Mouse (Mus musculus): Measurements from ENCODE around the gene Dcpp2. TPM values are rescaled to one million over a fixed set of nuclear protein-coding genes. Genes with fewer than 3 reads are reported as not detected.

Gene Dcpp2
- polyA plus RNA-seq, 2 experiments, result not detected

DNA sequence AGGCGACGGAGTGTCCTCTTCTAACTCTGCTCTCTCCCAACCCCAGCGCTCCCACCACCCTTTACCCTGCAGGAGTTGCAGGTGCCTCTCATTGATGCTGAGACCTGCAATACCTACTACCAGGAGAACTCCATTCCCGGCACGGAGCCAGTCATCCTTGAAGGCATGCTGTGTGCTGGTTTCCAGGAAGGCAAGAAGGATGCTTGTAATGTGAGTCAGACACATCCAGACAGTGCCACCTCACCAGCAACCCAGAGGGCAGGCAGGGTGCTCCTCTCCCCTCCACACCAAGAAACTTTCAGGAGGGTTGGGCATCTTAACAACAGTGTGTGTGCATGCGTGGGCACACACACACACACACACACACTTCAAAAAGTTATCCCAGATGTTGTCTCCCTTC lies 23.5 kb upstream of the Dcpp2 start:
- Histone ChIP-seq H3K36me3 (ENCODE audit: control insufficient read depth, insufficient read depth, low read length) (no peaks in the 10 kb centered on the region), H3K4me1 (ENCODE audit: control insufficient read depth, insufficient read depth, low read length) (no peaks in the 10 kb centered on the region), H3K27ac (replicated peaks; ENCODE audit: low read depth, low read length) (no peak overlapping the region), H3K27me3 (ENCODE audit: control insufficient read depth, insufficient read depth, low read length) (no peaks in the 10 kb centered on the region), H3K9me3 (ENCODE audit: control insufficient read depth, low read length) (no peaks in the 10 kb centered on the region), H3K4me2 (replicated peaks; ENCODE audit: low read depth, low read length, severe bottlenecking) (no peak overlapping the region), H3K9ac (ENCODE audit: low read depth, low read length, severe bottlenecking) (no peak overlapping the region), H3K4me3 (replicated peaks; ENCODE audit: low read length) (no peak overlapping the region)
- WGBS, result 85% methylated on average over 6 of the region's 6 CpGs
- no peak for ATAC-seq (ENCODE audit: low FRiP score, low read depth)
- no peak for DNase-seq (ENCODE audit: low spot score)
- TF ChIP-seq POLR2A (IDR thresholded peaks at IDR 0.05; ENCODE audit: borderline replicate concordance, extremely low read depth, insufficient read depth, insufficient read length), result no peak

DNA sequence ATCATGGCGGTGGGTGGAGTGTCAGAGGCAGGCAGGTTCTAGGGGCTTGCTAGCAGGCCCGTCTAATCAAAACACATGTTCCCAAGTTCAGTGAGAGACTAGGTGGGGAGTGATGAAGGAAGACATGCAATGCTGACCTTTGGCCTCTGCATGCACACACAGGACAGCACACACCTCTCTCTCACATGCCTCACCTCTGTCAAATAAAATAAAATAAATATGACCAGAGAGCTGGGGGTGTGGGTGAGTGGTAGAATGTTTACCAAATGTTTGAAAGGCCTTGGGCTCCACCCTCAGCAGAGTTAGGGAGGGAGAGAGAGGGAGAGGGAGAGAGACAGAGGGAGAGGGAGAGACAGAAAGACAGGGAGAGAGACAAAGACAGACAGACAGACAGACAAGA lies 22.8 kb upstream of the Dcpp2 start:
- 57% methylated on average over 2 of the region's 2 CpGs for WGBS
- TF ChIP-seq POLR2A (IDR thresholded peaks at IDR 0.05; ENCODE audit: borderline replicate concordance, extremely low read depth, insufficient read depth, insufficient read length), result no peak
- no peaks in the 10 kb centered on the region for H3K4me1 ChIP-seq (ENCODE audit: control insufficient read depth, insufficient read depth, low read length)

DNA sequence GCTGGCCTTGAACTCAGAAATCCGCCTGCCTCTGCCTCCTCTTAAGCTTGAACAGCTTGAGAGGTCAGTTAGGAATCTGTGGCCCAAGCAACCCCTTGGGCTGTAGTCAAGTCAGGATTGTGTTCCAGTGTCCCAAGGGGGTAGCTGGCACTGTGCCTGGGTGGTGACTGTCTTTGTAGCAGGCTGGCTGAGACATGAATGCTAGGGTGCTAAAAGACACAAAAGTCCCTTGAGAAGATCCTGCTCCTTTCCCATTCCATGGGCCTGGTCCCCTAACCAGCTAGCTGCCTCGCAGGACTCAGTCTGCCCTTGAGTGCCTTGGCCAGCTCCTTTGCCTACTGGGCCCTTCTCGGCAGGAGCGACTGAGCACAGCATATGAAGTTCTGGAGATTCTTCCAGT lies 17.8 kb upstream of the Dcpp2 start:
- Histone ChIP-seq H3K27me3 (ENCODE audit: control insufficient read depth, insufficient read depth, low read length) (no peaks in the 10 kb centered on the region), H3K27ac (replicated peaks; ENCODE audit: low read depth, low read length) (no peak overlapping the region), H3K4me3 (replicated peaks; ENCODE audit: low read length) (no peak overlapping the region), H3K4me2 (replicated peaks; ENCODE audit: low read depth, low read length, severe bottlenecking) (no peak overlapping the region), H3K4me1 (ENCODE audit: control insufficient read depth, insufficient read depth, low read length) (no peaks in the 10 kb centered on the region), H3K36me3 (ENCODE audit: control insufficient read depth, insufficient read depth, low read length) (no peaks in the 10 kb centered on the region), H3K9me3 (ENCODE audit: control insufficient read depth, low read length) (no peaks in the 10 kb centered on the region), H3K9ac (ENCODE audit: low read depth, low read length, severe bottlenecking) (no peak overlapping the region)
- TF ChIP-seq POLR2A (IDR thresholded peaks at IDR 0.05; ENCODE audit: borderline replicate concordance, extremely low read depth, insufficient read depth, insufficient read length), result no peak
- no peak for DNase-seq (ENCODE audit: low spot score)
- ATAC-seq (ENCODE audit: low FRiP score, low read depth), result no peak
- WGBS, result 89% methylated on average over 4 of the region's 4 CpGs

More for the DNA sequence above, 22.8 kb upstream of the Dcpp2 start:
- Histone ChIP-seq H3K27me3 (ENCODE audit: control insufficient read depth, insufficient read depth, low read length) (no peaks in the 10 kb centered on the region), H3K27ac (replicated peaks; ENCODE audit: low read depth, low read length) (no peak overlapping the region), H3K4me3 (replicated peaks; ENCODE audit: low read length) (no peak overlapping the region), H3K4me2 (replicated peaks; ENCODE audit: low read depth, low read length, severe bottlenecking) (no peak overlapping the region), H3K36me3 (ENCODE audit: control insufficient read depth, insufficient read depth, low read length) (no peaks in the 10 kb centered on the region), H3K9me3 (ENCODE audit: control insufficient read depth, low read length) (no peaks in the 10 kb centered on the region), H3K9ac (ENCODE audit: low read depth, low read length, severe bottlenecking) (no peak overlapping the region)
- DNase-seq (ENCODE audit: low spot score) (no peak), ATAC-seq (ENCODE audit: low FRiP score, low read depth) (no peak)

DNA sequence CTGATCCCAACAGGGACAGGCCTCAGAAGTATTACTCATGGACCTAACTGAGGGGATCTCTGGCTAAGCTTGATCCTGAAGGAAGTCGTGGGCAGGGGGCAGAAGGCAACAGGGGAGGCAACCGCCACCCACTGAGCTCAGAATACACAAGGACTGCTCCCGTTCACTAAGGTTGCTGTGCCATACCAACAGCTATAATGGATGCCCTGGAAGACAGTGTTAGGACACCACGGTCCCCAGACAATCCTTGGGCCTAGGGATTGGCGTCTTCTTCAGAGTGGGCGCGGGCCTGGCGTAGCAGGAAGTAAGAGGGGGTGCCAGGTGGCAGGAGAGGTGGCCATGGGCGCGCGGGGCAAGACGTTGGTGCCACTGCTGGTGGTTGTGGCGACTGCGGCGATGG lies 12.9 kb upstream of the Dcpp2 start, which contains the start of gene Prss21:
TSS of gene Prss21 (plus strand) at position 301 of the 400 bp plus-strand sequence.
- WGBS, result 87% methylated on average over 15 of the region's 15 CpGs
- no peak within 1 kb of the TSS for H3K4me3 ChIP-seq (replicated peaks; ENCODE audit: low read length)
- no peaks in the 10 kb centered on the region for H3K27me3 ChIP-seq (ENCODE audit: control insufficient read depth, insufficient read depth, low read length)
- H3K9ac ChIP-seq (ENCODE audit: low read depth, low read length, severe bottlenecking), result no peak within 1 kb of the TSS
- no peaks in the 10 kb centered on the region for H3K4me1 ChIP-seq (ENCODE audit: control insufficient read depth, insufficient read depth, low read length)
- DNase-seq (ENCODE audit: low spot score) (no peak), ATAC-seq (ENCODE audit: low FRiP score, low read depth) (no peak)
- H3K27ac ChIP-seq (replicated peaks; ENCODE audit: low read depth, low read length), result no peak within 1 kb of the TSS
- no peak within 1 kb of the TSS for H3K4me2 ChIP-seq (replicated peaks; ENCODE audit: low read depth, low read length, severe bottlenecking)
- TF ChIP-seq POLR2A (IDR thresholded peaks at IDR 0.05; ENCODE audit: borderline replicate concordance, extremely low read depth, insufficient read depth, insufficient read length), result no peak
- no peaks in the 10 kb centered on the region for H3K9me3 ChIP-seq (ENCODE audit: control insufficient read depth, low read length)
- H3K36me3 ChIP-seq (ENCODE audit: control insufficient read depth, insufficient read depth, low read length), result no peaks in the 10 kb centered on the region

DNA sequence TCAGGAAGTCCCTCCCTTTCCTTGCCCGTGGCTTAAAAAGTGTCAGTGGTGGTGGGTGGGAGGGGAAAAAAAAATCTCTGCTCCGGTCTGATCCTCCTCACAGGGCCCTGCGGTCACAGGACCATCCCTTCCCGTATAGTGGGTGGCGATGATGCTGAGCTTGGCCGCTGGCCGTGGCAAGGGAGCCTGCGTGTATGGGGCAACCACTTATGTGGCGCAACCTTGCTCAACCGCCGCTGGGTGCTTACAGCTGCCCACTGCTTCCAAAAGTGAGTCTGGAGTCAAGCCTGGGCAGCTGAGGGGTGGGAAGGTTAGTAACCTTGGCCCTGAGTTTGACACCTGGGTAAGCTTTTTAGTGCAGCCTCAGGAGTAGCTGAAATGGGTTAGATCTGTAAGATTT lies 12.2 kb upstream of the Dcpp2 start:
- Histone ChIP-seq H3K9ac (ENCODE audit: low read depth, low read length, severe bottlenecking) (no peak overlapping the region), H3K36me3 (ENCODE audit: control insufficient read depth, insufficient read depth, low read length) (no peaks in the 10 kb centered on the region), H3K4me2 (replicated peaks; ENCODE audit: low read depth, low read length, severe bottlenecking) (no peak overlapping the region), H3K27me3 (ENCODE audit: control insufficient read depth, insufficient read depth, low read length) (no peaks in the 10 kb centered on the region), H3K9me3 (ENCODE audit: control insufficient read depth, low read length) (no peaks in the 10 kb centered on the region), H3K4me3 (replicated peaks; ENCODE audit: low read length) (no peak overlapping the region), H3K4me1 (ENCODE audit: control insufficient read depth, insufficient read depth, low read length) (no peaks in the 10 kb centered on the region), H3K27ac (replicated peaks; ENCODE audit: low read depth, low read length) (no peak overlapping the region)
- DNase-seq (ENCODE audit: low spot score) (no peak), ATAC-seq (ENCODE audit: low FRiP score, low read depth) (no peak)
- no peak for TF ChIP-seq POLR2A (IDR thresholded peaks at IDR 0.05; ENCODE audit: borderline replicate concordance, extremely low read depth, insufficient read depth, insufficient read length)
- 83% methylated on average over 11 of the region's 11 CpGs for WGBS

All from limb, embryonic 14.5 days (tissue).